Mouse (Mus musculus) bone marrow macrophage, adult 2 months (primary cell): ENCODE results near the gene Smyd1.

Source experiments
- CTCF ChIP-seq: IDR thresholded peaks from 2 replicates; pipeline ENCODE4 v1.5.1; 2012; ENCODE audit warnings: low read depth, mild to moderate bottlenecking, low read length, moderate library complexity
- POLR2A ChIP-seq: IDR thresholded peaks from 2 replicates; pipeline ENCODE4 v1.6.1; 2012; ENCODE audit warnings: mild to moderate bottlenecking, low read depth, low read length, borderline replicate concordance

DNA sequence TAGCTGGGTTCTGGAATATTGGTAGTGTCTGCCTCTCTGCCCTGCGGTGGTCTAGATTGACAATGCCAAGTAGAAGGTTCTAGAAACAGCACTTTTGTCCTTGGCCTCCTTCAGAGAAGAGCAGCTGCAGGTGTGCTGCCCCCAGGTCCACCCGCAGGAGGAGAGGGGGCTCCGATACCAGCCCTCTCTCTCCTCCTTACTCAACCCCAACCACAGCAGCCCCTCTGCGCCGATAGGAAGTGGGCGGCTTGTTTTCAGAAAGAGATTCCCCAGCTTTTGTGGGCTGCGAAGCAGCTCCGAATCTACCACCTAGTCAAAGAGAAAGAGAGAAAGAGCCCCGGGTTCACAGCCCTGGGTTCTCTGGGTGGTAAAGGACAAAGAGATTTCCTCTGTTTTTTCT lies 19.1 kb upstream of the Smyd1 start:
- TF ChIP-seq CTCF (no peak), POLR2A (no peak)
